Mouse (Mus musculus) forebrain, postnatal 0 days (tissue): ENCODE measurements at regions not wholly inside any gene's neighbourhood (a gene's known extent, or its start where the extent isn't known, plus 50 kb on each side); places are given as distances from the start of the nearest gene placed in this dataset.

Experiments used
- ATAC-seq: fragments of 200-750 bp; cut with Nextera tagmentation; 2 replicates; pipeline ENCODE4 v1.8.0; 2017; ENCODE audit warnings: mild to moderate bottlenecking, moderate library complexity
- DNase-seq: peaks from one replicate; pipeline ENCODE4 v3.0.0-alpha.2; 2015
- H3K27ac ChIP-seq: fragments of 300-500 bp; sonication (generic); 2 replicates; pipeline ENCODE4 v1.5.1; 2014; ENCODE audit warnings: low read depth, mild to moderate bottlenecking, antibody characterized with exemption, low read length, moderate library complexity, mixed read lengths
- H3K27me3 ChIP-seq: fragments of 300-500 bp; sonication (generic); 2 replicates; pipeline ENCODE4 v1.6.1; 2014; ENCODE audit warnings: mild to moderate bottlenecking, low read length, mixed read lengths; ENCODE audit not compliant: insufficient read depth
- H3K36me3 ChIP-seq: fragments of 300-500 bp; sonication (generic); 2 replicates; pipeline ENCODE4 v1.6.1; 2014; ENCODE audit warnings: mild to moderate bottlenecking, moderate library complexity; ENCODE audit not compliant: insufficient read depth
- H3K4me1 ChIP-seq: fragments of 300-500 bp; sonication (generic); 2 replicates; pipeline ENCODE4 v1.6.1; 2014; ENCODE audit warnings: antibody characterized with exemption; ENCODE audit not compliant: insufficient read depth
- H3K4me2 ChIP-seq: fragments of 300-500 bp; sonication (generic); 2 replicates; pipeline ENCODE4 v1.6.1; 2014; ENCODE audit warnings: low read depth, mild to moderate bottlenecking, moderate library complexity
- H3K4me3 ChIP-seq: fragments of 300-500 bp; sonication (generic); 2 replicates; pipeline ENCODE4 v1.5.1; 2014; ENCODE audit warnings: low read depth, low read length, mixed read lengths
- H3K9ac ChIP-seq: fragments of 300-500 bp; sonication (generic); 2 replicates; pipeline ENCODE4 v1.6.1; 2014; ENCODE audit warnings: mild to moderate bottlenecking
- H3K9me3 ChIP-seq: fragments of 300-500 bp; sonication (generic); 2 replicates; pipeline ENCODE4 v1.6.1; 2016; ENCODE audit warnings: low read length
- CTCF ChIP-seq: sonication (generic); IDR thresholded peaks from 2 replicates; pipeline ENCODE4 v1.5.1; 2016; ENCODE audit warnings: antibody characterized with exemption, control low read depth, low read depth
- WGBS: fragments of 180-500 bp; shearing (Covaris S2); extraction: QIAGEN DNeasy Blood & Tissue Kit; methylation state at CpG from one replicate; pipeline ENCODE4 v1.1.7; 2014; 5-methylcytosine and 5-hydroxymethylcytosine counted together

GRCm38 (mm10) chr10:118602922-118603321, 162.1 kb downstream of the Ifng start:
- DNase-seq (no peak), ATAC-seq (no peak)
- Histone ChIP-seq H3K4me3 (no peak overlapping the region), H3K4me2 (no peak overlapping the region), H3K4me1 (no peaks in the 10 kb centered on the region), H3K9me3 (no peaks in the 10 kb centered on the region), H3K27ac (no peak overlapping the region), H3K27me3 (no peaks in the 10 kb centered on the region), H3K36me3 (no peaks in the 10 kb centered on the region), H3K9ac (no peak overlapping the region)
- 71% methylated on average over 4 of the region's 4 CpGs for WGBS
- no peak for TF ChIP-seq CTCF

- no peaks in the 10 kb centered on the region for H3K9me3 ChIP-seq
- no peaks in the 10 kb centered on the region for H3K36me3 ChIP-seq
- no peak overlapping the region for H3K4me2 ChIP-seq
- H3K27me3 ChIP-seq, result no peaks in the 10 kb centered on the region
- no peak overlapping the region for H3K27ac ChIP-seq
- WGBS, result 94% methylated on average over 13 of the region's 13 CpGs
- no peak overlapping the region for H3K9ac ChIP-seq
- no peak for TF ChIP-seq CTCF
- no peak overlapping the region for H3K4me3 ChIP-seq
- no peak for ATAC-seq
- H3K4me1 ChIP-seq, result no peaks in the 10 kb centered on the region
- DNase-seq, result no peak
Observed at GRCm38 (mm10) chr10:118603857-118604414, 163.1 kb downstream of the Ifng start.

DNA sequence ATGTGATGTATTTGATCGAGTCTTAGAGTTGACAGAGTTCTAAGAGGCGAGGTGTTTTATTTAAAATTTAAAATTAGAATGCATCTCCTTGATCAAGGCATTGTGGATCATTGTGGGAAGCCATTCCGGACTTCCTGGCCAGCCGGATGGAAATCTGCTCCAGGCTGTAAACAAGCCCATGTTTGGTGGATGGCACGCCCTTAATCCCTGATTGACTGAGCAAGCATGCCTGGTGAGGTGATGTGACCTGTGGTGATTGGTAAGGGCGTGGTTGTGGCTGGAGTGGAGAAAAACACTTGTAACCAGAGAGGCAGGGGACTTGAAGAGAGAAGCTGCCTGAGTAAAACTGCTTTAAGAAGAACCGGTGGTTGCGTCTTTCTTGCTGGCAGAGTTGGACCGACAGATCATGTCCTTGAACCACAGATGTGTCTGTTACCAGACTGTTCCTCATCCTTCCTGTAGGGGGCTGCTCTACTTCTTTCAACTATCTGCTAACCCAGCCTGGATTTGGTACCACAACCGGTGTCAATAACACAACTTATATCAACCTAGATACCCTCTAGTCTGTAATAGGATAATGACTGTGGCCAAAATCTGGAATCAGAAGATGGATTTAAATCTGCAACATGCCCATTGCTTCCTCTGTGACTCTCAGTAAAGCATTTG, 164.4 kb downstream of the Ifng start:
- WGBS, result 90% methylated on average over 10 of the region's 10 CpGs
- no peak; the same call in 1 of the 2 replicates for TF ChIP-seq CTCF

GRCm38 (mm10) chr10:118607418-118607817, 166.6 kb downstream of the Ifng start:
- DNase-seq (no peak), ATAC-seq (no peak)
- 90% methylated on average over 1 of the region's 1 CpGs for WGBS
- Histone ChIP-seq H3K4me1 (no peaks in the 10 kb centered on the region), H3K4me2 (no peak overlapping the region), H3K36me3 (no peaks in the 10 kb centered on the region), H3K27me3 (no peaks in the 10 kb centered on the region), H3K9ac (no peak overlapping the region), H3K4me3 (no peak overlapping the region), H3K9me3 (no peaks in the 10 kb centered on the region), H3K27ac (no peak overlapping the region)
- TF ChIP-seq CTCF, result no peak

More for the DNA sequence above, 164.4 kb downstream of the Ifng start:
- no peaks in the 10 kb centered on the region for H3K27me3 ChIP-seq
- H3K4me3 ChIP-seq, result no peak overlapping the region
- no peaks in the 10 kb centered on the region for H3K4me1 ChIP-seq
- no peaks in the 10 kb centered on the region for H3K9me3 ChIP-seq
- no peak overlapping the region for H3K4me2 ChIP-seq
- H3K36me3 ChIP-seq, result no peaks in the 10 kb centered on the region
- DNase-seq, result no peak
- no peak for ATAC-seq
- H3K27ac ChIP-seq, result no peak overlapping the region
- H3K9ac ChIP-seq, result no peak overlapping the region

- Histone ChIP-seq H3K4me2 (no peak overlapping the region), H3K36me3 (no peaks in the 10 kb centered on the region), H3K4me1 (no peaks in the 10 kb centered on the region), H3K27me3 (no peaks in the 10 kb centered on the region), H3K9me3 (no peaks in the 10 kb centered on the region), H3K27ac (no peak overlapping the region), H3K4me3 (no peak overlapping the region), H3K9ac (no peak overlapping the region)
- 68% methylated on average over 4 of the region's 4 CpGs for WGBS
- DNase-seq (no peak), ATAC-seq (no peak)
- TF ChIP-seq CTCF, result no peak
Observed at GRCm38 (mm10) chr10:118608376-118609145, 167.7 kb downstream of the Ifng start.

DNA sequence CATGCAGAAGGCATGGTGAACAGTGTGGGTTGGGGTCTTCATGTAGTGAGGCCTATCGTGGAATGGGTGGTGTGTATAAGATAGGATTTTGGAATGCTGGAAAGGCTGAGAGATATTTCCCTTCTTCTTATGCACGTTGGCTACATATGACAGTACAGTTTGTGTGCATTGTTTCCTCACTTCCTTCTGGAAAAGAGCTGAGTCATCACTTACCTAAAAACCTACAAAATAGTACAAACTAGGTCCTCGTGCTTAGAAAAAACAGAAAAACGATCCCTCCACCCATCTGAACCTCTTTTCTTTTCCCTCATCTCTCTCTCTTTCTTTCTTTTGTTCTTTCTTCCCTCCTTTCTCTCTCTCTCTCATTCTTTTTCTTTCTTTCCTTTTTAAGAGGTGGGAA, 168.3 kb downstream of the Ifng start:
- 68% methylated on average over 4 of the region's 4 CpGs for WGBS
- TF ChIP-seq CTCF, result no peak

GRCm38 (mm10) chr10:118610868-118611461, 170.1 kb downstream of the Ifng start:
- no peak for ATAC-seq
- Histone ChIP-seq H3K9ac (no peak overlapping the region), H3K27ac (no peak overlapping the region), H3K9me3 (no peaks in the 10 kb centered on the region), H3K4me1 (no peaks in the 10 kb centered on the region), H3K4me3 (no peak overlapping the region), H3K36me3 (no peaks in the 10 kb centered on the region), H3K4me2 (no peak overlapping the region), H3K27me3 (no peaks in the 10 kb centered on the region)
- DNase-seq, result no peak
- 87% methylated on average over 7 of the region's 7 CpGs for WGBS
- TF ChIP-seq CTCF, result no peak

More for the DNA sequence above, 168.3 kb downstream of the Ifng start:
- Histone ChIP-seq H3K4me3 (no peak overlapping the region), H3K4me1 (no peaks in the 10 kb centered on the region), H3K36me3 (no peaks in the 10 kb centered on the region), H3K9ac (no peak overlapping the region), H3K27ac (no peak overlapping the region), H3K9me3 (no peaks in the 10 kb centered on the region), H3K27me3 (no peaks in the 10 kb centered on the region), H3K4me2 (no peak overlapping the region)
- DNase-seq (no peak), ATAC-seq (no peak)
